Mouse (Mus musculus) right cerebral cortex, postnatal 14 days (tissue): ENCODE results near the gene Map3k13.
"Not testable (repeated sequence)": the region's sequence is repeated elsewhere in the genome, so short reads cannot be mapped to it uniquely, and the experiment has no call there.

Source experiments
- DNase-seq: peaks from one replicate; pipeline ENCODE4 v3.0.0; 2022

Gene Map3k13

GRCm38 (mm10) chr16:21793875-21794696, at the start of gene Map3k13:
Gene Map3k13 (plus strand): TSS chr16:21794346.
- DNase-seq: peak; percentile 95

GRCm38 (mm10) chr16:21758447-21758846, 35.7 kb upstream of the Map3k13 start:
- DNase-seq: no peak

DNA sequence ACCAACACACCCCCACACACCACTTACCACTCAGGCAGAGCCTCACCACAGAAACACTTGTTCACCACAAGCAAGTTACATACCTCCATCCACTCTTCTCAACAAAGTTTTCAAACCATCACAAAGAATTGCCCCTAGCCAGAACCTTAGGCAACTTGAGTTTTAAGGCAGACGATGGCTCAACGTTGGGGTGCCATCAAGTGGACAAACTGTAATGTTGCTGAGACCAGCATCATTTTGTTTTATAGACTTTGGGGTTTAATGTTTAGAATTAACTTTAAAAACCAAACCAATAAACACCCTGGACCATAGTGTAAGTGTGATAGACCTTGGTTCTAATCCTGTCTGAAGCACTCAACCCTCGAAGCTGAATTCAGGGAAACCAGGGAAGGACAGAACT, 25.9 kb upstream of the Map3k13 start:
- no peak for DNase-seq

DNA sequence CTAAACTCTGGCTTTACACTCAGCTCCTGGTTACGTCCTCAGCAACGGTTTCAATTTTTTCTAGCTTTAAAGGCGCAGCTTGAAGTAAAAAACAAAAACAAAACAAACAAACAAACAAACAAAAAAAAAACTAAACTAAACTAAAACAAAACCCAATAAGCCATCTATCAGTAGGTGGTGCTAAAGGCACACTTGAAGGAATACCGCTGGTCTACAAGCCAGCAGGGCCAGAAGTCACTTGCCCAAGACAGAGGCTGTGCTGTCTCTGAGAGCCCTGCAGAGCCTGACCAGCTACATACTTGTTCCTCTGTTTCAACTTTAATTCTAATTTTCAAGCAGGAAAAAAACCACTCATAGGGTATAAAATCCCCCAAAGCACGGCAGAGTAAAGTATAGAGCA, 24.5 kb upstream of the Map3k13 start:
- DNase-seq: no peak

DNA sequence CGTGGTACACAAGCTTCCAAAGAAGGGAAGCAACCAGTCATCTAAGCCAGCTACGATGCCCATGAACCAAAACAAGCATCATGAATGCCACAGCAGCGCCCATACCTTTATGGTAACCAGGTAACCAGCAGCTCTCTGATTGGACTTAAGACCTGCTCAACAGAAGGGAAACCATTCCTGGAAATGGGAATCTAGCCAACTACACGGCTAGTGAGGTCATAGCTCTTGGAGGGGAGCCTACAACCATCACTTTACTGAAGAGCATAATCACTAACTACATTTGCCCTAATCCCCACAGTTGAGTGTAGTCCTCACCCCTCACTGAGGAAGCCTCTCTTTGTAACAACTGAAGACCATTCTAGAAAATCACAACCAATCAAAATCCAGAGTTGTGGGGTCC, 19.4 kb upstream of the Map3k13 start:
- DNase-seq: no peak

GRCm38 (mm10) chr16:21778293-21778866, 15.8 kb upstream of the Map3k13 start:
- no peak for DNase-seq

GRCm38 (mm10) chr16:21779149-21779548, 15.0 kb upstream of the Map3k13 start:
- no peak for DNase-seq

DNA sequence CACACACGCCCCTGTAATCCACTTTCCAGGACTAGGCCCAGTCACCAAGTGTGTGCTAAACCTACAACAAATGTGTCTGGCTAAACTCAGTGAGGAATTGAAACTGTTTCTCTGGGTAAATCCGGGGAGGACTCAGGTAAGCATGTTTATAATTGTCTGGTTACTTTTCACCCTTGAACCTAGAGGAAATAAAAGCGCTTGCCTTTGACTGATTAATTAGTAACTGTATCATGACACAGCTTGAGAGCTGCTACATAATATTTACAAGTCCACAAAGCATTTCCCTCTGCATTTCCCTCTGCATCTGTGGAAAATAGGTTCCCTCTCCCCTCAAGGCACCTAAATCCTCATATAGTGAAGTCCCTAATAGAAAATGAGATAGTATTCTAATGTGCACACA, 12.9 kb upstream of the Map3k13 start:
- no peak for DNase-seq

- no peak for DNase-seq
These were observed 12.3 kb upstream of the Map3k13 start for GRCm38 (mm10) chr16:21781895-21782294.

DNA sequence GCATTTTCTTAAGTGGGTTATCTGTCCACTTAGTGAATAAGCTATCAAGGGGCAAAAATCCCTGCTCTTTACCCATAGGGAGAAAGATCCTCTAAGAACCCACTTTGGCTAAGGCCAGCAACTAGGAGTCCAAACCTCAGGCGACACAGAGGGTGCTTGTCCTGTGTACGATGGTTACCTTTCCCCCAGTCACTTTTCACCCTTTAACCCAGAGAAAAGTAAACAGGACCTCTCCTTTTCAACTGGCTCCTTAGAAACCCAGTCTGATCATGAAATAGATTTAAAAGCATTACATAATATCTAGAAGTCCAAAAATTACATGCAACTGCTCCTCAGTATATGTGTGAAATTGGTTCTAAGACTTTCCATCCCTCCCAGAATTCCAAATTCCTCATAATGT, 11.3 kb upstream of the Map3k13 start:
- no peak for DNase-seq

DNA sequence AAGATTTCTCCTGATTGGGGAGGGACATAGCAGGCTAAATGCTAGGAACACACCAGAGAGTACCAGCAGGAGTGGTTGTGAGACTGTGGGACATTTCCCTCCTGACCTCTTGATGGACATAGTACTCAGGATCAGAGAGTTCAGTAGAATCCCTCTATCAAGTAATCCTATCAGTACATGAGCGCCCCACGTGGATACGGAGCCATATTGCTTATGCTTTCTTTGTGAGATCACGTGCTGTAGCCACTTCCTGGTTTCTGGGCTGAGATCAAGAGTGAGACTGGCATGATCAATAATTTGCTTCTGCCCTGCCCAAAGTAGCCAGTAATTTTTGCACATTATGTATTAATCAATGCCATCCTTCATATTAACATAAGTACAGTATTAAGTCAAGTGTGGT, 9.1 kb upstream of the Map3k13 start:
- DNase-seq: no peak

DNA sequence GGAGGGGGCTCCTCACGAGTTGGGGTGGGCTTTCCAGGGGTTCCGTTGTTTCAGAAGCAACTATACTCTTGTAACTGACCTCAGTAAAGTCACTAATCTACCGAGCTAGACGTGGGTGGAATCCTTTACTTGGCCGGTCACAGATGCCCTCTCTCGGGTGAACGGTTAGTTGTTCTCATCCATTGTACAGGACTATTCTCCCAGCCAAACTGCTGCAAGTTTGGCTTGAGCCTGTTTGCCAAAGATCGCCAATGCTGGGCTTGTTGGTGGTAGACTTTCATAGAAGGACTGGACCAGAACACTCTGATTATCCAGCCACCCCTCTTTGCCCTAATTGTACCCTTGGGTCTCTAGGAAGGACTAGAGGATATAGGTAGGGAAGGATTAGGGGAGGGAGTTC, 7.8 kb upstream of the Map3k13 start:
- no peak for DNase-seq

- peak; percentile 18 for DNase-seq
These were observed 6.4 kb upstream of the Map3k13 start, which contains the start of gene Ehhadh for GRCm38 (mm10) chr16:21787516-21788353. Gene Ehhadh (minus strand): TSS chr16:21787807.

DNA sequence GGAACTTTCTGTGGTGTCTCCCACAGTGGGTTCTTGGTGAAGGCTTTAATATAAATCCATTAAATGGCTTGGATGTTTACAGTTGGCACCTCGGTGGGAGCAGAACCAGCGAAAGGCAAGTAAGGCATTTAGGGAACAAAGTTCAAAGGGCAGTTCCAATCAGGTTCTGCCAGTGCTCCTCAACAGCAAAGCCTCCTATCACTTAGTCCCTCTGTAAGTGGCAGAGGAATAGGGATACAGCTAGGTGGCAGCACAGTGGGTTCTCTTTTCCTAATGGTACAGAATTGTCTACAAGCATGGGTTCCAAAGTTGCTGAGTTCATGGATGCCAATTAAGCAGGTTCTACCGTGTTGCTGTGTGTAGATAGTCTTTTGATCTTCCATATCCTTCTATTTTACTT, 5.6 kb upstream of the Map3k13 start:
- DNase-seq: no peak

- DNase-seq: no peak
These were observed 5.0 kb upstream of the Map3k13 start for GRCm38 (mm10) chr16:21789180-21789579.

- no peak for DNase-seq
These were observed 3.7 kb upstream of the Map3k13 start for GRCm38 (mm10) chr16:21790469-21790868.

DNA sequence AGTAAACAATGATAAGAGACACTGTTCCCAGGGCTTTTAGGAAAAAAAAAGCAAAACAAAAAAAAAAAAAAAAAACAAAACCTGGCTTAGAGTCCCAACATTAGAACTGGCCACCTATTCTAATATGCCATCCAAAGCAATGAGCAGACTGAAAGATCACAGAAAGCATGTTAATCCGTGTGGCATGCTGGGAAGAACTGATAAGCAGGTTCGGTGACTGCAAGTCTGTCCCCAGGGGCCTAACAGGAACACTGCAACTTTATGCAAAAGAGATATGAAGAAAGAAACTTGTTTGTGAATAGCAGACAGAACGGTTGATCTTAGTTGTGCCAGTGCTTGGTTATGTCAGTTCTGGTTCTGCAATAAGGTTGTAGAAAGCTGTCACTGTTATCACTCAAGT, 2.4 kb upstream of the Map3k13 start:
- DNase-seq: no peak

DNA sequence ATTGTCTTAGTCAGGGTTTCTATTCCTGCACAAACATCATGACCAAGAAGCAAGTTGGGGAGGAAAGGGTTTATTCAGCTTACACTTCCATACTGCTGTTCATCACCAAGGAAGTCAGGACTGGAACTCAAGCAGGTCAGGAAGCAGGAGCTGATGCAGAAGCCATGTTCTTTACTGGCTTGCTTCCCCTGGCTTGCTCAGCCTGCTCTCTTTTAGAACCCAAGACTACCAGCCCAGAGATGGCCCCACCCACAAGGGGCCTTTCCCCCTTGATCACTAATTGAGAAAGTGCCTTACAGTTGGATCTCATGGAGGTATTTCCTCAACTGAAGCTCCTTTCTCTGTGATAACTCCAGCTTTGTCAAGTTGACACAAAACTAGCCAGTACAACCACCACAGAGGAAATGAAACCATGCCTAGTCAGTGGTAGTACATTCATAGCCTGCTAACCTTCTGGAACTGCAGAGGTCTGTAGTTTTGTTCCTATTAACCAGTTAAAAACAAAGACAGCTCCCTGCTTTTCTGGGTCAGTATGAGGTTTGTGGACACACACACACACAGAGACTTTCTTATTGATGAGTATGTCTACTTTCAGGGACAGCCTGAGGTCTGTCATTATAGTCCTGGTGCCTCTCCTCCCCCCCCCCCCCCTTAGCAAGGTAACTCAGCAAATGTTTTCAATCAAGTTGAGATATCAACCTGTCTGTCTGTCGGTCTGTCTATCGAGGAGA, 901 bp upstream of the Map3k13 start:
- DNase-seq: not testable (repeated sequence)

DNA sequence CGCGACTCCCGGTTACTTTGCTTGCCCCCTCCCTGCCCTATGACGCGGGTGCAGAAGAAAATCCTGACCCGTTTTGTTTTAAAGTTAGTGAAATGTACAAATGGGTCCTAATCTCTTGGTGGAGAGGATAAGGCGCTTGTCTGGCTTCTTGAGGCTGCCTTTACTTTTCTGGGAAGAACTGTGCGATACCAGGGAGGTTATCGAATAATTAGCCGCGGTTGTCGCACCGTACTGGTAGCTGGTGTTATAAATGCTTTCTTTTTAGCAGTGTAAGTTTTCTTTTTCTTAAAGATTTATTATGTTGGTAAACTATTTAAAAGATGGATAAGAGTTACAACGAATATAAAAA, 525 bp downstream of the Map3k13 start:
- DNase-seq: no peak

- no peak for DNase-seq
These were observed 925 bp downstream of the Map3k13 start for GRCm38 (mm10) chr16:21795071-21795470.

GRCm38 (mm10) chr16:21804258-21804657, 10.1 kb downstream of the Map3k13 start:
- DNase-seq: no peak

- DNase-seq: no peak
These were observed 12.7 kb downstream of the Map3k13 start for GRCm38 (mm10) chr16:21806892-21807291.

DNA sequence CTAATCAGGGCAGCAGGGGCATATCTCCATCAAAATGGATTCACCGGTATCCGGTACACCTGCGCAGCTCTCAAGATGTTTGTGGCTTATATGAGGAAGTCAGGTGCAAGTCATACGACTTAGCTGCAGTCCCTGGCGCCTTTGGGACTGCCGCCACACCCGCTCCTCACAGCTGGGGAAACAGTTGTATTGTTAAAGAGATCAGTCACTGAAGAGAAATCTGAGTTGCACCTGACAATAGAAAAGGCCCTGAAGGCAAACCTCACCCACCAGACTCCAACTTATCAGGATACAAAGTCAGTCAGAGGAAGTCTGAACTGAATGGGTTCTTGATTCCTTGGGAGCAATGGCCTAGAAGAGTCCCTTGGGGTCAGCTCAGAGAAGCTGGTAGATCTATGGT, 13.6 kb downstream of the Map3k13 start:
- not testable (repeated sequence) for DNase-seq
